Mouse (Mus musculus) megakaryocyte, adult 5-6 weeks (primary cell): Measurements from ENCODE around the gene Unc5cl. TPM values are rescaled to one million over a fixed set of nuclear protein-coding genes. Genes with fewer than 3 reads are reported as not detected.
A peak's percentile ranks its signal among the peaks of the same experiment; 100 is the strongest.
"Not testable (repeated sequence)": the region's sequence is repeated elsewhere in the genome, so short reads cannot be mapped to it uniquely, and the experiment has no call there.

Source experiments
- ATAC-seq: 2 replicates; pipeline ENCODE4 v1.8.0; 2016; ENCODE audit warnings: mild to moderate bottlenecking, inconsistent platforms; ENCODE audit not compliant: poor library complexity, severe bottlenecking
- total RNA-seq, 2 experiments: library from RNA; stranded (forward) in 1 of 2; stranded (reverse) in 1 of 2; fragments of 153-499, 151-499 nt in 1 of 2; fragments of 221-1000, 200-1000 nt in 1 of 2; gene quantifications; 2 replicates each; pipeline versions ENCODE4 v1.2.3 to v1.2.4; 2015 to 2017

The Unc5cl gene
- total RNA-seq, 2 experiments from 2014 or later = 0.38 to 0.40 TPM

DNA sequence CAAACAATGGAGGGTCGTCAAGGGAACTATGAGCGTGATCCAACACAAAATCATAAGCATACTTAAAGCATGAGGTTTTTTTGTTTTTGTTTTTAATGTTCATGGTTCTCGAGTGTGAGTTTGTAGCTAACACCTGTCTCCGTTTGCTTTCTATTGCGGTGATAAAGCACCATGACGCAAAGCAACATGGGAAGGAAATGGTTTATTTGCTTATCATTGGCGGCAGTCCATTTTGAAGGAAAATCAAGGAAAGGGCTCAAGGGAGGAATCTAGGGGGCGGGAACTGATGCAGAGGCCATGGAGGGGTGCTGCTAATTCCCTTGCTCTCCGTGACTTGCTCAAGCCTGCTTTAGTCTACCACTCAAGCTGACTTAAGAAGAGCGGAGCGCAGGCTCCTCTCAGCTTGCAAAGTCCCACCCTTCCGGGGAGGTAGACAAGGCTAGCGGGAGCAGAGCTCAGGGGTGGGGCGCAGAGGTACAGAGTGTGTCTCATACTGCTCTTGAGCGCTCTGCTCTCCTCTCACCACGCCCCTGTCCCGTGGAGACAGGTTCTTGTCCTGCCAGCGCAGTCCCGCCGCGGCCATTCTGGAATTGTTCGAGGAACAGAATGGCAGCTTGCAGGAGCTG lies 12.2 kb downstream of the Unc5cl start:
- no peak for ATAC-seq

DNA sequence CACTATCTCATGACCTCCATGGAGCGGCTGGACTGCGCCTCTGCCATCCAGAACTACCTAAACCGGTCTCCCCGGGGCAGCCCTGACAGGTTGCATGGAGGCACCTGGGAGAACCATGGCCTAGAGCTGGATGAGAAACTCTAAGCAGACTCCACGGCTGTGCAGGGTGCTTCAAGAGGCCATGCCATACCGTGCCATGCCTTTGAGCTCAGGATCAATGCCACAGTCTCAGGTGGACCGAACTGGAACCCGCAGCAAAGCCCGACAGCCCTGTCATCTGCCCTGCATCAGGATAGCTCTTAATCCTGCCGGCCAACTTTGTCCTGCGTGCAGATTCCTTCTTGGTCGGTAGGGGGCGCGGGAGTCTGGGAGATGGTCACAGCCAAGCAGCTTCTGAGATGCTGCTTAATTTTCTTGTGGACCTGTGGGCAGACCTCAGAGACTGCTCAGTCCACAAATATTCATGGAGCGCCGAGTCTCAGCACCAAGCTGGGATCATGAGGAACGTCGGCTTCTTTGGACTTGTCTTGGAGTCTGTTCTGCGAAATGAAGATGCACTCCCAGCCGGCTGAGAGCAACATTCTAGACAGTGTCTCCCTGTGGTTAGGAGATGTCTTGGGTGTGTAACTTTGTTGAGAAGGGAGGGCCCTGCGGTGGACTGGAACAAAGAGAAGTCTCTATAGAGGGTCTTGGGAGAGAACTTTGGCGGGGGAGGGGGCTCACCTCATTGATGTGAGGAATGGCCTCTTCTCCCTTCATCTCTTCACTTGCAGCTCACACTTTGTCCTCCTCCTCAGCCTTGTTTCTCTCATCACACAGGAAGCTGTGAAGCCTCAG lies 12.9 kb downstream of the Unc5cl start:
- ATAC-seq = peak; percentile 85

DNA sequence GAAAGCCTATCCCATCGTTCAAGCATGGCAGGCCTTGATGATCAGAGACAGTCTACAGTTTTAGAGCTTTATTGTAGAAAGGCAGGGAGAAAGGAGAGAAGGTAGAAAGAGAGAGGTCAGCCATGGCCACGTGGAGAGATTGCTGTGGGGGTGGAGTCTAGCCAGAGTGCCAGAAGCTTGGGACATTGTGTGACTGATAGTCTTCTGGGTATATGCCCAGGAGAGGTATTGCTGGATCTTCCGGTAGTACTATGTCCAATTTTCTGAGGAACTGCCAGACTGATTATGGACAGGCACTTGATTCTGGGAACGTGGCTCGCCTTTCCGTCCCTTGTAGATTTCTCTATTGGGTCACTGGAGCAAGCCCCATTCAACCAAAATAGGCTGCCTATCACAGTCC lies 19.6 kb downstream of the Unc5cl start:
- not testable (repeated sequence) for ATAC-seq

GRCm38 (mm10) chr17:48475444-48475843 lies 20.7 kb downstream of the Unc5cl start:
- ATAC-seq = no peak

DNA sequence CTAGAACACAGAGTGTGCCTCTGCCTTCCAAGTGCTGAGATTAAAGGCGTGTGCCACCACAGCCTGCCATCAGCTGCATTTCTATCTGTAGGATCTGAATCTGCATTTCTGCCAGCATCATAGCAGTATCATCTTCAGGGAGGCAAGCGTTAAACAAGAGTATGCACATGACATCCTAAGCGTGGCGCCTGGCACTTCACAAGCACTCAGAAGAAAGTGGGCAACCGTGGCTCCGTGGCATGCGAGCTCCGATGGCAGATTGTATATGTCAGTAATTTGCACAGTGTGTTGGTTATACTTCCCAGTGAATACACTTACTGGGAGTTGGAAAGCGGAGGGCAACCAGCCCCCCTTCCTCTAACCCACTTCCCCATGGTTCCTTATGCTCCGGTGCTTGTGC lies 25.3 kb downstream of the Unc5cl start:
- no peak for ATAC-seq

GRCm38 (mm10) chr17:48483764-48484163 lies 29.1 kb downstream of the Unc5cl start:
- no peak for ATAC-seq

GRCm38 (mm10) chr17:48484191-48484590 lies 29.5 kb downstream of the Unc5cl start:
- ATAC-seq = no peak

DNA sequence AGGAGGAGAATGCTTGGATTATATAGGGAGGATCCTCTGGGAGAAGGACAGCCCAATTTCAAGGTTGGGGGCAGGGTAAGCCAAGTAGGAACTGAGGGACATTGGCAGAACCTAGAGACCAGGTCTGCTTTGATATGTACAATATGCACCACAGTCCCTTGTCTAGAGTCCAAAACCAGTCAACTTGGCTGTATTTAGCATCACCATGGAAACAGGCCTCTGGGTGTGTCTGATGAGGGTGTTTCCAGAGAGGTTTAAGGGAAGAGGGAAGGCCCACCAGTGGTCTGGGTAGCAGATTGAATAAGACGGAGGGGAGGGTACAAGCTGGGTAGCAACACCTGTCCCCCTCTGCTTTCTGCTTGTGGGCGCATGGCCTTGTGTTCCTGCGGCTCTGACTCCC lies 34.8 kb downstream of the Unc5cl start:
- no peak for ATAC-seq

- no peak for ATAC-seq
Measured at GRCm38 (mm10) chr17:48492621-48493020, 37.9 kb downstream of the Unc5cl start.

DNA sequence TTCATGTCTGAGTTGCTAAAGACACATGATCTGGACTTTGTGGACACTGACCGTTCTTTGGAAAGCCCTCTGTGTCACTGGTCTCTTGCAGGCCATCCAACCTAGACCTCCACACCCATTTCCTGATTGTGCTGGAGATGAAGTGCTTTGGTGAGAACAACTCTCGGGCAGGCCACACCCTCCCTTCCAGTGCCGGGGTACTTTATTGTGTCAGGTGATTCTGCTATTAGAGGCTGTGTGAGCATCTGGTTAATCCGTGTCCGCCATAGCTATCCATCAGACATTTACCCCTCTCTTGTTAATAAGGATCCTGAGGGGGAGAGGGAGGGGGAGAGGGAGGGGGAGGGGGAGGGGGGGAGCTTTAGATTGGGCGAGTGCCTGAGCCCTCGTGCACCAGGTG lies 38.9 kb downstream of the Unc5cl start:
- ATAC-seq = no peak

DNA sequence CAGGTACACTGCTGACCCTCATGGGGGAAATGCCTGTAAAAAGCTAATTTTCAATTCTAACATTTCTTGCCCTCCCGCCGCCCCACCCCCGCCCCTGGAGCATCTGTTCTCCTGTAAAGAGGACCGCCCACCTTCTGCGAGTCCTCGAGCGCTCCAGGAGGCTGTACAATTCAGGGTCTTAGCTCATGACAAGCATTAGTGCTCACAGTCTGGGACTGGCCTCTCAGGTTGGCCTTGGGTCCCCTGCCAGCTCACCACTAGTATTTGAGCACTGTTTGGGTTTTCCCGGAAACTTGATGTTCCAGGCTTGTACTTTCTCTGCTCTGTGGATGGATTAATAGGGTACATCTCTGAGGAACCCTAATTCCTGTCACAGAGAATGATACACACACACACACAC lies 39.3 kb downstream of the Unc5cl start:
- no peak for ATAC-seq

GRCm38 (mm10) chr17:48497986-48498385 lies 43.3 kb downstream of the Unc5cl start:
- ATAC-seq = no peak

GRCm38 (mm10) chr17:48500846-48501445 lies 46.2 kb downstream of the Unc5cl start:
- no peak for ATAC-seq

GRCm38 (mm10) chr17:48505006-48505405 lies 50.3 kb downstream of the Unc5cl start:
- no peak for ATAC-seq

GRCm38 (mm10) chr17:48506986-48507385 lies 52.3 kb downstream of the Unc5cl start:
- no peak for ATAC-seq

DNA sequence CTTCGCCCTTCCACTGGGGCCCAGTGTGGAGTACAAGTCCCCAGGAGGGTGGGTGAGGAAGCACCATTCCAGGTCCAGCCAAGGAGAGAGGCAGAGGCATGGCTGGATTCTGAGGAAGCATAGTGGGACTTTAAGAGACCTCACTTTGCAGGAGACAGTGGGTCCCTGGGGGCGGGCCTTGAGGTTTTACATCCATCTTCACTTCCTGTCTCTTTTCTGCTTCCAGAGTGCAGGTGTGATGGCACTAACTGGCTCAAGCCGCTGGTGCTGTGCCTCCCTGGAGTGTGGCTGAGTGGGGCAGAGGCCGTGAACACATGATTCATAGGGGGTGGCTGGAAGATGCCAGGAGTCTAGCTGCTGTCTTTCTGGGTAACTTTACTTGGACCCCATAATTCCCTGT lies 54.9 kb downstream of the Unc5cl start:
- ATAC-seq = no peak

GRCm38 (mm10) chr17:48512614-48513281 lies 58.0 kb downstream of the Unc5cl start:
- ATAC-seq = no peak

GRCm38 (mm10) chr17:48514613-48515012 lies 59.9 kb downstream of the Unc5cl start:
- ATAC-seq = no peak

GRCm38 (mm10) chr17:48519046-48519445 lies 64.3 kb downstream of the Unc5cl start:
- no peak for ATAC-seq

GRCm38 (mm10) chr17:48520352-48520751 lies 65.7 kb downstream of the Unc5cl start:
- no peak for ATAC-seq

DNA sequence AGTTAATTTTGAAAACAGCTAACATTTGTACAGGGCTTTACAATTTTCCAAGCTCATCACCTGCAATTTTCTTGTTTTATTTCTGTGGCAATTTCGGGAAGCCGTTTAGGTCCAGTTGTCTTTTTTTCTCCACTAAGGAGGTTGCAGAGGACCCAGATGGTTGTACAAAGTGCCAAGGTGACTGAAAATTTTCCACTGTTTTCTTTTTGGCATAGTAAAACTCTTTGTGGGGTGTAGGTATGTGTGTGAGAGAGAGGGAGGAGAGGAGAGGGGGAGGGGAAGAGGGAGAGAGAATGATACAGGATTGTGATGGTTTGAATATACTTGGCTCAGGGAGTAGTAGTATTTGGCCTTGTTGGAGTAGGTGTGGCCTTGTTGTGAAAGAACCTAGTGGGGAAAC lies 68.4 kb downstream of the Unc5cl start:
- no peak for ATAC-seq
